Mouse (Mus musculus): ENCODE measurements at regions not wholly inside any gene's neighbourhood (a gene's known extent, or its start where the extent isn't known, plus 50 kb on each side); places are given as distances from the start of the nearest gene placed in this dataset.
"Not testable (repeated sequence)": the region's sequence is repeated elsewhere in the genome, so short reads cannot be mapped to it uniquely, and the experiment has no call there.

GRCm38 (mm10) chr4:69677315-69677714 lies 723.1 kb upstream of the Brinp1 start:
- Histone ChIP-seq H3K4me1 (ENCODE audit: control insufficient read depth, insufficient read depth, low read depth, low read length) (no peaks in the 10 kb centered on the region), H3K27me3 (replicated peaks; ENCODE audit: control insufficient read depth, insufficient read depth, low read length) (no peaks in the 10 kb centered on the region), H3K9me3 (ENCODE audit: control insufficient read depth, low read length) (no peaks in the 10 kb centered on the region), H3K27ac (ENCODE audit: low read depth, low read length) (no peak overlapping the region), H3K4me2 (ENCODE audit: low read length) (no peak overlapping the region), H3K9ac (ENCODE audit: low read depth, low read length) (no peak overlapping the region), H3K4me3 (ENCODE audit: low read length) (no peak overlapping the region), H3K36me3 (ENCODE audit: control insufficient read depth, insufficient read depth, low read length) (no peaks in the 10 kb centered on the region)
- WGBS, result 81% methylated on average over 2 of the region's 2 CpGs
- no peak for ATAC-seq

- no peak overlapping the region for H3K27ac ChIP-seq (ENCODE audit: low read depth, low read length)
- no peaks in the 10 kb centered on the region for H3K36me3 ChIP-seq (ENCODE audit: control insufficient read depth, insufficient read depth, low read length)
Measured at GRCm38 (mm10) chr4:69673456-69673855, 719.3 kb upstream of the Brinp1 start.

DNA sequence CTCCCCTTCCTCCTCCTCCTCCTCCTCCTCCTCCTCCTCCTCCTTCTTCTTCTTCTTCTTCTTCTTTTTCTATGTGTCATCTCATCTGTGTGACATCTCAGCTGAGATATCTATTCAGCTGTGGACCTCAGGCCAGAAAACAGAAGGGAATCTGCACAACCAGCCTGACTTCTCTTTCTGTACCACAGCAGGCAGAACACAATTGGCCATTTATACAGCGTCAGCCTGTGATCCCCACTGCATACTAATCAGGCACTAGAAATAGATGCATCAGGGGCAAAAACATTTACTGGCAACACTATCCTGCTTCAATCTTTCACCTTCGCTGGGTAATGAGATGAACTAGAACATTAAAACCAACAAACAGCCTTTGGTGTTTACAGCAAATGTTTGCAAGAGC lies 674.7 kb upstream of the Brinp1 start:
- peak; percentile 78; the same call in 1 of the 2 replicates for ATAC-seq
- no peak overlapping the region for H3K27ac ChIP-seq (ENCODE audit: low read depth, low read length)
- H3K9me3 ChIP-seq (ENCODE audit: control insufficient read depth, low read length), result no peaks in the 10 kb centered on the region
- no peak overlapping the region for H3K4me3 ChIP-seq (ENCODE audit: low read length)
- no peaks in the 10 kb centered on the region for H3K4me1 ChIP-seq (ENCODE audit: control insufficient read depth, insufficient read depth, low read depth, low read length)
- WGBS, result 29% methylated on average over 2 of the region's 2 CpGs
- H3K27me3 ChIP-seq (replicated peaks; ENCODE audit: control insufficient read depth, insufficient read depth, low read length), result no peaks in the 10 kb centered on the region
- H3K9ac ChIP-seq (ENCODE audit: low read depth, low read length), result no peak overlapping the region
- H3K4me2 ChIP-seq (ENCODE audit: low read length), result no peak overlapping the region
- no peaks in the 10 kb centered on the region for H3K36me3 ChIP-seq (ENCODE audit: control insufficient read depth, insufficient read depth, low read length)

More at GRCm38 (mm10) chr4:69673456-69673855, 719.3 kb upstream of the Brinp1 start:
- H3K9me3 ChIP-seq (ENCODE audit: control insufficient read depth, low read length), result no peaks in the 10 kb centered on the region
- H3K4me3 ChIP-seq (ENCODE audit: low read length), result no peak overlapping the region
- H3K4me1 ChIP-seq (ENCODE audit: control insufficient read depth, insufficient read depth, low read depth, low read length), result no peaks in the 10 kb centered on the region
- H3K9ac ChIP-seq (ENCODE audit: low read depth, low read length), result no peak overlapping the region
- ATAC-seq, result no peak
- H3K27me3 ChIP-seq (replicated peaks; ENCODE audit: control insufficient read depth, insufficient read depth, low read length), result no peaks in the 10 kb centered on the region
- H3K4me2 ChIP-seq (ENCODE audit: low read length), result no peak overlapping the region

DNA sequence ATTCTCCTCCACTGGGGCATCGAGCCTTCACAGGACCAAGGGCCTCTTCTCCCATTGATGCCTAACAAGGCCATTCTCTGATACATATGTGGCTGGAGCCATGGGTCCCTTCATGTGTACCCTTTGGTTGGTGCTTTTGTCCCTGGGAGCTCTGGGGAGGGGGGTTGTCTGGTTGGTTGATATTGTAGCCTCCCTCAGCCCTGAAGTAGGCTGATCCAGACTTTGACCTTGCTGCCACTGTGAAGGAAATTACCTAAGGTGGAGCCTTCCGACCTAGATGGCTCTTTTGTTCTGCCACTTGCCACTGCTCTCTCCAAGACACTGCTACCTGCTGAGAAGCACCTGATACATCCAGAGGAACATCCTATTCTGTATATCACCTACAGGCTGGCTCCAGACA lies 672.2 kb upstream of the Brinp1 start:
- H3K27me3 ChIP-seq (replicated peaks; ENCODE audit: control insufficient read depth, insufficient read depth, low read length); H3K27ac ChIP-seq (ENCODE audit: low read depth, low read length); ATAC-seq; H3K4me3 ChIP-seq (ENCODE audit: low read length); H3K4me1 ChIP-seq (ENCODE audit: control insufficient read depth, insufficient read depth, low read depth, low read length); H3K4me2 ChIP-seq (ENCODE audit: low read length); H3K9me3 ChIP-seq (ENCODE audit: control insufficient read depth, low read length); H3K9ac ChIP-seq (ENCODE audit: low read depth, low read length); H3K36me3 ChIP-seq (ENCODE audit: control insufficient read depth, insufficient read depth, low read length): not testable (repeated sequence)
- 76% methylated on average over 2 of the region's 2 CpGs for WGBS

DNA sequence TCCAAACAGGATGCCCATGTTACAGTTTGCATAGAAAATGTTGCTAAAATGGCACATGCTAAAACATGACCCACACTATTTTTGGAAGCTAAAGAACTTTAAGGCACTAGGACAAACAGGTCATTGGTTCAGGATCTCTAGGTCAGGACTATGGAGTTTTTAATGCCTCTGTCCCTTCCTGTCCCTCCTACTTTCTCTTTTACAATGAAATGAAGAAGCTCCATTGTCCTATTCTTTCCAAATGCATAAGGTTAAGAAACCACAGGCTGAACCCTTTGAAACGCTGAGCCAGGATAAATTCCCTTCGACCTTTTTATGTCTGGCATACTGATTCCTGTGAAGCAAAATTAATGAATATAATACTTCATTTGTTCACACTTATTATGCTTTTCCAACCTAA lies 671.6 kb upstream of the Brinp1 start:
- no peak overlapping the region for H3K4me2 ChIP-seq (ENCODE audit: low read length)
- WGBS, result 75% methylated on average over 2 of the region's 2 CpGs
- H3K9ac ChIP-seq (ENCODE audit: low read depth, low read length), result no peak overlapping the region
- no peak for ATAC-seq
- no peaks in the 10 kb centered on the region for H3K4me1 ChIP-seq (ENCODE audit: control insufficient read depth, insufficient read depth, low read depth, low read length)
- no peak overlapping the region for H3K4me3 ChIP-seq (ENCODE audit: low read length)
- no peak overlapping the region for H3K27ac ChIP-seq (ENCODE audit: low read depth, low read length)
- no peaks in the 10 kb centered on the region for H3K27me3 ChIP-seq (replicated peaks; ENCODE audit: control insufficient read depth, insufficient read depth, low read length)
- H3K9me3 ChIP-seq (ENCODE audit: control insufficient read depth, low read length), result no peaks in the 10 kb centered on the region
- H3K36me3 ChIP-seq (ENCODE audit: control insufficient read depth, insufficient read depth, low read length), result no peaks in the 10 kb centered on the region

- Histone ChIP-seq H3K36me3 (ENCODE audit: control insufficient read depth, insufficient read depth, low read length) (no peaks in the 10 kb centered on the region), H3K9me3 (ENCODE audit: control insufficient read depth, low read length) (no peaks in the 10 kb centered on the region), H3K4me1 (ENCODE audit: control insufficient read depth, insufficient read depth, low read depth, low read length) (no peaks in the 10 kb centered on the region), H3K4me2 (ENCODE audit: low read length) (no peak overlapping the region), H3K4me3 (ENCODE audit: low read length) (no peak overlapping the region), H3K9ac (ENCODE audit: low read depth, low read length) (no peak overlapping the region), H3K27me3 (replicated peaks; ENCODE audit: control insufficient read depth, insufficient read depth, low read length) (no peaks in the 10 kb centered on the region), H3K27ac (ENCODE audit: low read depth, low read length) (no peak overlapping the region)
- ATAC-seq, result no peak
- 90% methylated on average over 2 of the region's 2 CpGs for WGBS
Measured at GRCm38 (mm10) chr4:69621058-69621609, 666.9 kb upstream of the Brinp1 start.

- Histone ChIP-seq H3K4me2 (ENCODE audit: low read length) (no peak overlapping the region), H3K27ac (ENCODE audit: low read depth, low read length) (no peak overlapping the region), H3K36me3 (ENCODE audit: control insufficient read depth, insufficient read depth, low read length) (no peaks in the 10 kb centered on the region), H3K4me1 (ENCODE audit: control insufficient read depth, insufficient read depth, low read depth, low read length) (no peaks in the 10 kb centered on the region), H3K4me3 (ENCODE audit: low read length) (no peak overlapping the region), H3K9ac (ENCODE audit: low read depth, low read length) (no peak overlapping the region), H3K27me3 (replicated peaks; ENCODE audit: control insufficient read depth, insufficient read depth, low read length) (no peaks in the 10 kb centered on the region), H3K9me3 (ENCODE audit: control insufficient read depth, low read length) (no peaks in the 10 kb centered on the region)
- 0 out of 2 replicates have a peak, but pooled peaks have one; percentile 45 for ATAC-seq
- WGBS, result 62% methylated on average over 5 of the region's 5 CpGs
Measured at GRCm38 (mm10) chr4:69618161-69618730, 664.0 kb upstream of the Brinp1 start.

- H3K27ac ChIP-seq (ENCODE audit: low read depth, low read length), result no peak overlapping the region
- no peak for ATAC-seq
- H3K27me3 ChIP-seq (replicated peaks; ENCODE audit: control insufficient read depth, insufficient read depth, low read length), result no peaks in the 10 kb centered on the region
- H3K4me3 ChIP-seq (ENCODE audit: low read length), result no peak overlapping the region
- no peaks in the 10 kb centered on the region for H3K9me3 ChIP-seq (ENCODE audit: control insufficient read depth, low read length)
- no peak overlapping the region for H3K9ac ChIP-seq (ENCODE audit: low read depth, low read length)
- no peak overlapping the region for H3K4me2 ChIP-seq (ENCODE audit: low read length)
- WGBS, result 86% methylated on average over 1 of the region's 1 CpGs
- H3K4me1 ChIP-seq (ENCODE audit: control insufficient read depth, insufficient read depth, low read depth, low read length), result no peaks in the 10 kb centered on the region
- no peaks in the 10 kb centered on the region for H3K36me3 ChIP-seq (ENCODE audit: control insufficient read depth, insufficient read depth, low read length)
Measured at GRCm38 (mm10) chr4:69614901-69615300, 660.7 kb upstream of the Brinp1 start.

DNA sequence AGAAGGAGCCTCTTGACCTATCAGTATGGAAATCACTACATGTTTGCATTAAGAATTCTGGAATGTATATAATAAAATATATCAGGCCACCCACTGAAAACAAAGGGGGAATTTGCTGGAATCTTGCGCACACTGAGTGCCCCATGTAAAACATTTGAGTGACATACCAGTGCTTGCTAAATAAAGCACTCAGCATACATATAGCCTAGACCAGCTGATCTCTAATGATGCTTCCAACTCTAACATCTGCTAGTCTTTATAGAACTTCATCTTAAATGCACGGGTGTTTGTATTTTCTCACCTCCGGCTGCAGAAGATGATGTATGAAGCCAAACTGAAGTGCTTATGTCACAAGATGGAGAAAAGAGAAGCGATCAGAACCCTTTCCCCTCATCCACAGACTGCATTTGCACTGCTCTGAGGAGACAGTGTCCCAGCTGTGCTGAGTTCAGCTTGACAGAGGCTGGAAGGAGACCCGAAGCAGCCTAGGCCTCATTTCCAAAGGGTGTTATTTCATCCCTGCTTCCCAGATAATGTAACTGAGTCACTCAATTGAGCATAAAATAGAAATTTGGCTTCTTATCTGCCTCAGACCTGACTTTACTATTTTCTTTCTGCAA lies 657.6 kb upstream of the Brinp1 start:
- H3K4me3 ChIP-seq (ENCODE audit: low read length), result no peak overlapping the region
- no peak overlapping the region for H3K27ac ChIP-seq (ENCODE audit: low read depth, low read length)
- no peak for ATAC-seq
- no peak overlapping the region for H3K4me2 ChIP-seq (ENCODE audit: low read length)
- H3K9me3 ChIP-seq (ENCODE audit: control insufficient read depth, low read length), result no peaks in the 10 kb centered on the region
- WGBS, result 76% methylated on average over 5 of the region's 5 CpGs
- H3K36me3 ChIP-seq (ENCODE audit: control insufficient read depth, insufficient read depth, low read length), result no peaks in the 10 kb centered on the region
- H3K27me3 ChIP-seq (replicated peaks; ENCODE audit: control insufficient read depth, insufficient read depth, low read length), result no peaks in the 10 kb centered on the region
- H3K4me1 ChIP-seq (ENCODE audit: control insufficient read depth, insufficient read depth, low read depth, low read length), result no peaks in the 10 kb centered on the region
- no peak overlapping the region for H3K9ac ChIP-seq (ENCODE audit: low read depth, low read length)
